Mouse (Mus musculus): ENCODE results near the gene Olfr1458.

Gene Olfr1458

GRCm38 (mm10) chr19:13106675-13107074, at the start of gene Olfr1458:
Olfr1458 (minus strand) TSS chr19:13106775.
- DNase-seq = no peak

DNA sequence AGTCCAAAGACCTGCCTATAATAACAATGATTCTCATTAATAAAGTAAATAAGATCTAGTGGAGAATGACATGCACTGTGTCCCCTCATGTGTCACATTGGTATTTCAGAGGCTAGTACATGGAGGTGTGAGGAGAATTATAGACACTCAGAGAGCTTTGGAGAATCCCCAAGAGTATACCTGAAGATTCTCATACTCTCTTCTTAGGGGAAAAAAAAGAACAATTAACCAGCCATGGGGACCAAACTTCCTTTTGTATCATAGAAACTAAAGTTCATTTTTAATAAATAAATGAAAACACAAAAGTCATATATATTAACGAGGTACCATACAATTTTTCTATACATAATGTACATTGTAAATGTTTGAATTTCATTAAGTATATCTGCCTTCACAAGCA, 42.9 kb upstream of the Olfr1458 start, which contains the start of gene Olfr1459:
Gene Olfr1459 (minus strand): TSS at position 101 of the 400 bp plus-strand sequence.
- DNase-seq = no peak

GRCm38 (mm10) chr19:13097791-13098190, 8.8 kb downstream of the Olfr1458 start, which contains the start of gene Olfr1457:
Olfr1457 (minus strand) TSS chr19:13097891.
- no peak for DNase-seq

DNA sequence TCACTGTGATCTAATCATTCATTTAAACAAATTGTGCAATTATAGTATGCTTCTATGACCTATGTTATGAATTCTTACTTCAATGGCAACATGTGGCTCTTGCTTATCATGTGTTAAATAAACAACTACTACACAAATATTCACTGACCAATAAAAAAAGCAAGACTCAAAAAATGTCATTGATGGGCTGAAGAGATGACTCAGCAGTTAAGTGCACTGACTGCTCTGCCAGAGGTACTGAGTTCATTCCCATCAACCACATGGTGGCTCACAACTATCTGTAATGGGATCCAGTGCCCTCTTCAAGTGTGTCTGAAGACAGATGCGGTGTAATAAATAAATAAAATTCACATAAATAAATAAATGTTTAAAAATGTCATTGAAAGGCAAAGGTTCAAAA, 12.7 kb downstream of the Olfr1458 start:
- DNase-seq = no peak

DNA sequence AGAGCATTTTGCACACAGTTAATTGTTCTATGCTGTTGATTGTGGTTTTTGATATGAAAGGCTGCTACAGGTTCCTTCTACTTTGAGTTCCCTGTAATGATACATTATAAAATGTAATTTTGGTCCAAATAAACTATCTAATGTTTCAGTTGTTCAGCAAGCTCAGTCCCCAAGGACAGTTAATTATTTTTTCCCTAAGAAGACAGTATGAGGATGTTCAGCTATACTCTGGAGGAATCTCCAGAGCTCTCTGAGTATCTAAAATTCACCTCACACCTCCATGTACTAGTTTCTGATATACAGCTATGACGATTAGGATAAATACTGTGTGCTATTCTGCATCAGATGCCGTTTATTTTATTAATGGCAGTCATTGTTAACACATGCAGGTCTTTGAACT, 46.3 kb downstream of the Olfr1458 start, which contains the start of gene Olfr1454:
Gene Olfr1454 (plus strand): TSS at position 301 of the 400 bp plus-strand sequence.
- DNase-seq = no peak
